Mouse (Mus musculus) ES-E14 (cell line): Measurements from ENCODE around the gene Bach1.

Experiments
- CHD2 ChIP-seq: IDR thresholded peaks from 2 replicates; pipeline ENCODE4 v1.6.1; 2014; ENCODE audit warnings: mild to moderate bottlenecking, low read depth, low read length, inconsistent platforms
- ZC3H11A ChIP-seq: IDR thresholded peaks from 2 replicates; pipeline ENCODE4 v1.6.1; 2012; ENCODE audit warnings: low read depth, mild to moderate bottlenecking, inconsistent platforms, low read length, borderline replicate concordance
- ZNF384 ChIP-seq: IDR thresholded peaks from 2 replicates; pipeline ENCODE4 v1.6.1; 2012; ENCODE audit warnings: low read depth, low read length, inconsistent platforms

- TF ChIP-seq CHD2: no peak
- TF ChIP-seq ZNF384: peak; percentile 77
- TF ChIP-seq ZC3H11A: no peak
Measured at GRCm38 (mm10) chr16:87720851-87721409, 22.2 kb downstream of the Bach1 start.
